Mouse (Mus musculus) bone marrow macrophage, adult 2 months (primary cell): ENCODE measurements around the gene Slc25a22.

Experiments used
- CTCF ChIP-seq: IDR thresholded peaks from 2 replicates; pipeline ENCODE4 v1.5.1; 2012; ENCODE audit warnings: low read depth, mild to moderate bottlenecking, low read length, moderate library complexity
- POLR2A ChIP-seq: IDR thresholded peaks from 2 replicates; pipeline ENCODE4 v1.6.1; 2012; ENCODE audit warnings: mild to moderate bottlenecking, low read depth, low read length, borderline replicate concordance

GRCm38 (mm10) chr7:141428701-141429100 lies 9.0 kb downstream of the Slc25a22 start:
- TF ChIP-seq POLR2A (no peak), CTCF (no peak)
